Mouse (Mus musculus): ENCODE results near the gene Cdc42ep2.

The Cdc42ep2 gene

GRCm38 (mm10) chr19:5940656-5941055 lies 16.0 kb upstream of the Cdc42ep2 start:
- DNase-seq (ENCODE audit: low read depth, low spot score): no peak

- no peak for DNase-seq (ENCODE audit: low read depth, low spot score)
Observed at GRCm38 (mm10) chr19:5940173-5940572, 15.6 kb upstream of the Cdc42ep2 start.

DNA sequence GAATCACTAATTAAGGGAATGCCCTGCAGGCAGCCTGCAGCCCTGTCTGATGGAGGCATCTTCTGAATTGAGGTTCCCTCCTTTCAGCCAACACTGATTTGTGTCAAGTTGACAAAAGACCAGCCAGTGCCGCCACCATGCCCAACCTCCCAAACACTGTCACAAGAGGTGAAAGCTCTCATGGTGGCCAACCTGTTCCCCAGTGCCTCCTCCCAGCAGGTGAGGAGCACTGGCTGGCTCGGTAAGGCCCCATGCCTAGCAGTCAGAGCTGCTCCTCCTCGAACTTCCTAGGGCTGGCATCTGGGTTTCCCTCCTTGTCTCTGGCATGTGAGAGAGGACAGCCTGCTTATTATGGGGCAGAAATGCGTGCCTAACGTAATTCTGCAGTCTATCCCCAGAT lies 15.1 kb upstream of the Cdc42ep2 start:
- no peak for DNase-seq (ENCODE audit: low read depth, low spot score)

DNA sequence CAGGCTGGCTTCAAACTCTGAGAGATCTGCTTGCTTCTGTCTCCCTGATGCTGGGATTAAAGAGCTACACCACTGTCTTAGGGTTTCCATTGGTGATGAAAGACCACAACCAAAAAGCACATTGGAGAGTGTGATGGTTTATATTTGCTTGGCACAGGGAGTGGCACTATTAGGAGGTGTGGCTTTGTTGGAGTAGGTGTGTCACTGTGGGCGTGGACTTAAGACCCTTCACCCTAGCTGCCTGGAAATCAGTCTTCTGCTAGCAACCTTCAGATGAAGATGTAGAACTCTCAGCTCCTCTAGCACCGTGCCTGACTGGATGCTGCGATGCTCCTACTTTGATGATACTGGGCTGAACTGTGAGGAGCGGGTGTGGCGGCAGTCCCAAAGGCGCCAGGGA lies 13.9 kb upstream of the Cdc42ep2 start:
- DNase-seq (ENCODE audit: low read depth, low spot score): no peak

DNA sequence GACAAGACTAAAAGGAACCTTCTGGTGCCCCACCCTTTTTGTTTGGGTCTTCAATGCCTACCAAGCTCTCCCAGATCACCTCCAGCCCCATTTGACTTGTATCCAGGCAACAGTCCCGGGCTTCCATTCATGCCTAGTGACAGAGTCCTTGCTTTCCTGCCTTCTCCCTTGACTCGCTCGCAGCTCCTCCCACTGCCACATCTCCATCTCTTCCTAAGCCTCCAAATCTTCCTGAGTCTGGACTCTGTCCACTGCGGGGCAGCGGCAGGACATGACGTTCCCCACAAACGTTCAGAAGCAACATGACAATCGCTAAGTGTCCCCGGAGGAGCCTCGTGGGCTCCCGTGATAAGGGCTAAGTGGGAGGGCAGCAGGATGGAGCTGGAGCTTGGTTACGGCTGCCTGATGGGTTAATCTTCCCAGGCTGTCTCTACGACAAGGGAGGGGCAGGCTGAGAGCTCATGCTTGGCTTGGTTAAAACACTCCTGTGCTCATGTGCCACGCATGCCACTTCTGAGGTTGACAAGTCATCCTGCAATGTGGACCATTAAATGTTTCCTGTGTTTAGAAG lies 13.3 kb upstream of the Cdc42ep2 start:
- DNase-seq (ENCODE audit: low read depth, low spot score): no peak

- no peak for DNase-seq (ENCODE audit: low read depth, low spot score)
Observed at GRCm38 (mm10) chr19:5937095-5937835, 12.6 kb upstream of the Cdc42ep2 start.

- DNase-seq (ENCODE audit: low read depth, low spot score): no peak
Observed at GRCm38 (mm10) chr19:5935691-5936090, 11.1 kb upstream of the Cdc42ep2 start.

DNA sequence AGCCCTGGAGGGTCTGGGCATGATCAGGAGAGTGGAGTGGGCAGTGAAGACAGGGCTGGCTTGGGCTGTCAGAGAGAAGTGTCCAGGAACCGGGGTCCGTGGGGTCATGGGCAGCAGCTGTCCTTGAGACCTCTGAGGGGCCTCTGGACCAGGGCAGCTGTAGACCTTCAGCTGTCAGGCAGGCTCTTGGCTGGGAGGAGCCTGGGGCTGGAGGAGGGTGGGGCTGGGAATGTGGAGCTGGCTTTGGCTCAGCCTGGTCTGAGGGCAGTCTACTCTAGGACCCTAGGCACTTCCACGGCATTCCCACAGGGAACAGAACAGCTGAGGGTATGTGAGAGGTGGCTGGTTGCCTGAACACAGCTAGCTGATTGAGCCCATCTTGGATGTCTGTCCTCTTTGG lies 10.7 kb upstream of the Cdc42ep2 start:
- DNase-seq (ENCODE audit: low read depth, low spot score): no peak

DNA sequence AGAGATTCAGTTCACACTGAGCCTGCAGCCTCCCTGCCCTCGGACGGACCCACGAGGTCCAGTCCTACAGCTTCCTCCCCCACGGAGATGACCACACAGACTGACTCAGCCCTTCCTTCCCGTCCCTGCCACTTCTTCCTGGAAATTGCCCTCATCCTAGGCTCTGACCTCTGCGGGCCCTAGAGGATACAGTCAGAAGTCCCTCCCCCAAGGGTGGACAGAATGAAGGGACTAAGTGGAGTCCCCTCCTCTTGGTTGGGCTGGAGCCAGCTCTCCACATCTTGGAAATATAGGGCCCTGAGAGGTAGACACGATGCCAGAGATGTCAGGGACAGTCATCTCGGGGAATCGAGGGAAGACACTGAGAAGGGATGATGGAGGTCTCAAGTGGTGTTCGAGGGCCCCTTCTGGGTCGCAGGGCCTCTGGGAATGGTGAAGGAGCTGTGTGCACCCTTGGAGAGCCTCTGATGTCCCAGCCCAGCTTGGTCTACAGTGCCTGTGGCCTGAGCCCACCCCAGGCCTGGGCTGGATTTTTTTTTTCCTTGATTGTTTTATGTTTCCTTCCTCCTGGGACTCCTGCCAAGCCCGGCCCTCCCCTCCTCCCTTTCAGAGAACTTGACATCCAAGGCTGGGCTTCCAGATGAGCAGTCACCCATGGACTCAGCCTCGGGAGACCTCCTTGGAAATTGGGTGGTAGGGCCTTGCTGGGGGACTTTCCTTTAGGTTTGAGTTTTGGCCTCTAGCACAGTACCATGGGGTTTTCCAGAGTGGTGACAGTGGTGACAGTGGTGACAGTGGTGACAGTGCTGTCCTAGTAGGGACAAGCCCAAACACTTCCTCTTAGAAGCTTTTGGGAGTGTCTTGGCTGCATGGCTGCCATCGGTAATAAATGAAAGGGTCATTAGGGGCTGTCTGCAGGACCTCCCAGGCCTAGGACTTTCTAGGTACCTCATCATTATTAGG lies 5.3 kb upstream of the Cdc42ep2 start:
- DNase-seq (ENCODE audit: low read depth, low spot score): no peak

DNA sequence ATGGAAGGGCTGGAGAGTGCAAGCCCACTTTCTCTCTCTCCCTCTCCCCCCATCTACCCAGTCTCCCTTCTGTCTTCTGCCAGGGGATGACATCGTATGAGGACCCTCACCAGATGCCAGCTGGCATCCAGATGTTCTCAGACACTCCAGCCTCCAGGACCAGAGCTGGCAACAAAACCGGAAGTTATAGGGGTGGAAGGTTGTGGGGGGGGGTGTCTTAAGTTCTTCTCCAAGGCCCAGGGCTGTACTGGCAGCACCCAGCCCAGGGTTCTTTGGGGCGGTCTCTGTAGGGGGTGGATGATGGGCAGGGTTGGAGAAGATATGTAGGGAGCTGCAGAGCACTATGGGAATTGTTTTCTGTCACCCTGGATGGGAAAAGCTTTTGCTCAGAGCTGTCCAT lies 3.9 kb upstream of the Cdc42ep2 start:
- no peak for DNase-seq (ENCODE audit: low read depth, low spot score)

- no peak for DNase-seq (ENCODE audit: low read depth, low spot score)
Observed at GRCm38 (mm10) chr19:5928104-5928503, 3.5 kb upstream of the Cdc42ep2 start.

GRCm38 (mm10) chr19:5927532-5927931 lies 2.9 kb upstream of the Cdc42ep2 start:
- no peak for DNase-seq (ENCODE audit: low read depth, low spot score)

- DNase-seq (ENCODE audit: low read depth, low spot score): no peak
Observed at GRCm38 (mm10) chr19:5927026-5927425, 2.4 kb upstream of the Cdc42ep2 start.

DNA sequence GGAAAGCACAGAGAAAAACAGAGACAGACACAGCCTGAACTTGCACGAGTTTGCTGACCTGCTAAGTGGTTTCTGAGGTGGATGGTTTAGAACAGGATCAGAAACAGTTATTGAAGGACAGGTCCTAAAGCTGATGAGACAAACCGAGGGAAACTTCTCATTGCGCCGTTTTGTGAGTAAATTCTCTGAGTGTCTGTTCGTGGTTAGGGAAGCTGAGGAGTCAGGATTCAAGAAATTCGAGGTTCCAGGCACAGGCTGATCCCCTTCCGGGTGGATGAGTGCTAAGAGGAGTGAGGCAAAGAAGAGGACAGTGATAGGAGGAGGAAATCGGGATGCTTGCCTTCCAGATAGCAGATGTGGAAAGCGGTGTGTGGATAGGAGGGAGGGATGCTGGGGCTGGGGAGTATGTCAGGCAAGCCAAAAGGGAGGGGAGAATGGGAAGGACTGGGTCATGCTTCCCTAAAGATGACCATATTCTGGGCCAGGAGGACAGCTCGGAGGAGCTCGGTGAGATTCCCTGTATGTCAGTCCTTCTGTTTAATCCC lies 767 bp upstream of the Cdc42ep2 start:
- no peak for DNase-seq (ENCODE audit: low read depth, low spot score)

- DNase-seq (ENCODE audit: low read depth, low spot score): peak; percentile 92
Observed at GRCm38 (mm10) chr19:5923990-5924712, 465 bp downstream of the Cdc42ep2 start.

DNA sequence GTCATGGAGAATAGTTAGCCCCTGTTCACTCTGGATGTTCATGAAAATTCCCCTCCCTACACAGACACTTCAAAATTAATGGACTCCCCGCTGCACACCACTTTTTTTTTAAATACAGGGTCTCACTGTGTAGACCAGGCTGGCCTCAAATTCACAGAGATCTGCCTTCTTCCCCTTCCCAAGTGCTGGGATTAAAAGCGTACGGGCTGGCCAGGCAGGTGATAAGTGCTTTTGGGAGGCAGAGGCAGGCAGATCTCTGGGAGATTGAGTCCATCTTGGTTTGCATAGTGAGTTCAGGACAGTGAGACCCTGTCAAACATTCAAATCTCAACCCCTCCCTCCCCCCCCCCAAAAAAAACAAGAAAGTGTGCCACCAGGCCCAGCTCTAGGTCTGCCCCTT lies 1.7 kb downstream of the Cdc42ep2 start:
- DNase-seq (ENCODE audit: low read depth, low spot score): no peak

DNA sequence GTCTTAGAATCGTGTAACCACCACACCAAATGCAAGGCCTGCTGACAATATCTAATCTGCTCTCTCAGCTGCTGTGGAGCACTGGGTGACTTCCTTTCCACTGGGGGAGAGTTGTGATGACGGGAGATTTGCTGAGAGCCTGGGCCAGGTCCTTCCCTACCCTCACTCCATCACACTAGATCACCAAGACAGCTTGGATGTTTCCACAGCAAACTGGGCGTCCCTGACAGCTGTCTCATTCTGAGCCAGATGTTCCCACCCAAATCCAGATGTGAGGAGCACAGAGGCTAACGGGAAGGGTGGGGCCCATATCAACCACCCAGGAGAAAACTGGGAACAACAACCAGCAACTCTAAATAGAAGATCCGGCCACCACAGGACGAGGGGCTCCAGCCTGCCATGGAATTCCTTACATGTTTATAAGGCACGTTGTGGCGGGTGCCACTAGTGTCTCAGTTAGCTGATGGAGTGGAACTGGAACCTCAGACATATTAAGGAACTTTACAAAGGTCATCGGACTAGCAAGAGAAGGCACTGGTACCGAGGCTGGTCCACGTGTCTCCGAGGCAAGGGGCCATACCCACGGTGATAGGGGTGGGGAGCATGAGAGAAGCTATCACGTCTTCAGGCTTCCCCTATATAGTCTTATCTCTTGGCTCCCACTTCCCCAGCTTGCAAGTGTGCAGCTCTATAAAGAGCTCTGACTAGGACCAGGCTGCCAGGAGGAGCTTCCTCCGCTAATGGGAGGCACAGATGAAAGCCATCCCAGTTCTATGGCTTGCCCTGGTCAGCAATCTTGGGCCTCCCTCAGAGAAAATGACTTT lies 2.3 kb downstream of the Cdc42ep2 start:
- no peak for DNase-seq (ENCODE audit: low read depth, low spot score)

- peak; percentile 71 for DNase-seq (ENCODE audit: low read depth, low spot score)
Observed at GRCm38 (mm10) chr19:5921715-5922114, 2.9 kb downstream of the Cdc42ep2 start.

GRCm38 (mm10) chr19:5913007-5913719 lies 11.5 kb downstream of the Cdc42ep2 start, which contains the start of gene Dpf2:
Gene Dpf2 (minus strand): TSS chr19:5913010.
- no peak for DNase-seq (ENCODE audit: low read depth, low spot score)

Measured in ZHBTc4 (cell line).